Mouse (Mus musculus): ENCODE measurements around the gene Ttll11.

Gene Ttll11

DNA sequence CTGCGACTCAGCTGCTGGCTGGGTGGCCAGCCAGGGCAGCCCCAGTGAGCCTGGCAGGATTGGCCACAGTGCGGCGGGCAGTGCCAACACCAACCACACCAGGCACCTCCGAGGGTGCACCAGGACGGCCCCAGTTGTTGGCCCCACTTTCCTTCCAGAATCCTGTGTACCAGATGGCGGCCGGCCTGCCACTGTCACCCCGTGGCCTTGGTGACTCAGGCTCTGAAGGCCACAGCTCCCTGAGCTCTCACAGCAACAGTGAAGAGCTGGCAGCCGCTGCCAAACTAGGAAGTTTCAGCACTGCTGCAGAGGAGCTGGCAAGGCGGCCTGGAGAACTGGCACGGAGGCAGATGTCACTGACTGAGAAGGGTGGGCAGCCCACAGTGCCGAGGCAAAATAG lies 259.6 kb downstream of the Ttll11 start:
- peak; percentile 73 for DNase-seq

DNA sequence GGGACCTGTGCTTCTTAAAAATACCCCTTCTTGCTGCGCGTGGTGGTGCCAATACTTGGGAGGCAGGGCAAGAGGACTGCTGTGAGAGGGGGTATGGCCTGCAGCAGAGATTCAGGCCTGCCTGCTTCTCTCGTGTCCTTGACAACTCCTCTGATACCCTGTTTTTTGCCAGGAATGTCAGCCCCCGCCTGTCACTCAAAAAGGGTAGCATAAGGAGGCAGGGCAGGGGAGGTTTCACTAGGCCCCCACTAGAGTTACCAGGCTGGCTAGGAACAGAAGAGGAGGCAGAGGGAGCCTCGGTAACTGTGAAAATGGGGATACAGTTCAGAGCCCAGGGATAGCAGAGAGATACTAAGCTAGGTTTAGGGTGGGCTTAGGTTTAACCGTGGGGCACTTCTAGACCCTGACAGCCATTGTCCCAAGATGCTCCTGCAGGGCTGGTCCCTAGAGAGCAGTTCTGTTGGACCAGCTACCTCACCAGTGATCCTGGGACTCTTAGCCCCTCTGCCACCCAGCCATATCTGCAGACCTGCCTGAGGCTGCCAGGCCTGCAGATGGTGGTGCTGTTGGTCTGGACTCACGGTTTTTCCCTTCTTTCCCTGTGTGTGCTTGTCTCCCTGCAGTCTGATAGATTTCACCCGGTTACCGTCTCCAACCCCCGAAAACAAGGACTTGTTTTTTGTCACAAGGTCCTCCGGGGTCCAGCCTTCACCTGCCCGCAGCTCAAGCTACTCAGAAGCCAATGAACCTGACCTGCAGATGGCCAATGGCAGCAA lies 260.3 kb downstream of the Ttll11 start:
- DNase-seq: no peak

DNA sequence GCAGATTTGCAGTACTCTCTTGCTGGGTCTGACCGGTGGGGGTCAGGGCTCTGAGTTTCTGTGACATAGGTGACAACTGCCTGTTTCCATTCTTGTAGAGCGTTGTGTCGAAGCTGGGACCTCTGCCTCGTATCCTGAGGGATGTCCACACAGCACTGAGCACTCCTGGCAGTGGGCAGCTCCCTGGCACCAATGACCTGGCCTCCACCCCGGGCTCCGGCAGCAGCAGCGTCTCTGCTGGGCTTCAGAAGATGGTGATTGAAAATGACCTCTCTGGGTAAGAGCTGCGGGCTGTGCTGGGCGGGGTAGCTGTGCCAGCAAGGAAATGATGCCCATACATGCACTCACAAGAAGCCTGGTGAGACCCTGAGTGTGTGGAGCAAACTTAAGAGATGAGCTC lies 261.1 kb downstream of the Ttll11 start:
- DNase-seq: no peak

DNA sequence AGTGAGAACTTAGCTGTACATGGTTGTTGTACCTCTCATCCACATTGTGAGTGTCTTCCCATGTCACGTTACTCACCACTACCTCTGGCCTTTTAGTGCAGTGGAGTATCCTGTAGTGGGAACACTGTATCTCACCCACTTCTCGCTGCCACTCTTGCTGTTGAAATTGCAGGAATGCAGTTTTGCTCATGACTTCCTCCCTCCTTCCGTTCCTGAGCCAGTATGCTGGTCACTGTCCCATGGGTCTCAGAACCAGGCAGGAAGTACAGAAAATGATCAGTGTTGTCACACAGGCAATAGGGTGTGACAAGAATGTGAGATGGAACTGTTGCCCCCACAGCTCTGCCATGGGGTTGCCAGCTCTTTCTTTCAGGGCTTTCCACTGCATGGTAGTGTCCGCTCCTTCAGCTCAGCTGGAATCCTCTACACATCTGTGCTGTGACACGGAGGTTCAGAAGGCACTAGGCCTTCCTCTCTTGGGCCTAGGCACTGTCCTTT lies 261.7 kb downstream of the Ttll11 start:
- no peak for DNase-seq

DNA sequence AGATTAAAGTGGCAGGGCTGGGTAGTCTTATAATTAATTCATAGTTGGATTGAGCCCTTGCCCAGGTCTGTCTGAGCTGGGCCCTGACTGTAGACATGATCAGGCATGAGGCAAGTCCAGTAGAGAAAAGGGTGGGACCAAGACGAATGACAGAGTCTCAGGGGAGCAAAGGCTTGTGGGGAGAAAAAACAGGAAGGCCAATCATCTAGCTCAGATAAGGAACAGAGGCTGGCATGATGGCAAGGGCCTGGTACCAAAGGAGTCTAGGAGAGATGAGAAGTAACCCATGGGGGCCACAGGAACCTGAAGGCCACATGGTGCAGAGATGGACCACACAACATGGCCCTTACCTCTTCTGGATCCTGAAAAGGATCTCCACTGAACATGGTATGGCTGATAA lies 263.5 kb downstream of the Ttll11 start:
- no peak for DNase-seq

DNA sequence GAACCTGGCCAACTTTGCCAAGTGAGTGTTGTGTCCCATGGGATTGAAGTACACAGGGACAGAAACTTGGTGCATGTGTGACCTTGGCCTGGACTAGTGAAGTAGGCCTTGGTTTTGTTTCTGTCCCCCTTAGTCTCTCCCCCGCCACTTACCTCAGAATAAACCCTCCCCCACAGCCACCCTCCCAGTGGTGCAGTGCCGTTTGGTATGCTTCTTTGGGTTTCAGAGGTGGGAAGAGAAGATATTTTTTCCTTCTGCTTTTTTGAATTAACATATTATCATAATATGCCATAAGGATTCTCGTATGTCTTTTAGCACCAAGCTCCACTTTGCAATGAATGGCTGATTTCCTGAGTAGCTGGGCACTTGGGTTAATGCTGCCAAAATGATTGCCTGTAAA lies 264.2 kb downstream of the Ttll11 start:
- DNase-seq: no peak

DNA sequence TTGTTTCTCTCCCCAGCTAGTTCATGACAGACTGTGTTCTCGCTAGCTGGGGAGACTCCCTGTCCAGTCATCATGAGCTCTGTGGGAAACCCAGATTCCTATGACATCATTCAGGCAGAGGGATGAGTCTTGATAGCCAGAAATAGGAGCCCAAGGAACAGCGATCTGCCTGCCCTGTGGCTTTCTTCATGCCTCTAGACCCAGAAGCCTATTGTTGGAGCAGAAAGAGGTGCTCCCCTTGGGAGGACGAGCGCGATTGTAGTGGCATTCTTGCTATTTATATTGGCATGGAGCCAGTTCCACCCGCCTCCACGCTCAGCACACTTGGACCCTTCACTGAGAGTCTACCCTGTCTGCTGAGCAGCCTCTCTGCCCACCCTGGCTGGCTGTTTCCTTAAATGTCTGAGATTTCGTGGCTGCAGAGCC lies 265.0 kb downstream of the Ttll11 start:
- DNase-seq: peak; percentile 71

DNA sequence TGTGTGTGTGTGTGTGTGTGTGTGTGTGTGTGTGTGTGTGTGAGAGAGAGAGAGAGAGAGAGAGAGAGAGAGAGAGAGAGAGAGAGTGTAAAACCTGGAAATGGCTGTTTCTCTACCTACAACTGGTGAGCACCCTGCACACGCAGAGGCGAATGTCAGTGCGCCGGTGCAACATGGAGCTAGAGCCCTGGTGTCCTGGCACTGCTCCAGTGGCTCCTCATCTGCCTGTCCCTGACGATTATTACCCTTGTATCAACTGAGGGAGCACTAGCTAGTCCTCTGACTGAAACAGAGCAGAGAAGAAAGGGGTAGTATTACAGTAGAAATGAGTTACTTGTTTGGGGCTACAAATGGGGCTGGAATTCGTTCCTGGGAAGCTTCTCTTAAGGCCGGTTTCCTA lies 266.3 kb downstream of the Ttll11 start:
- no peak for DNase-seq

DNA sequence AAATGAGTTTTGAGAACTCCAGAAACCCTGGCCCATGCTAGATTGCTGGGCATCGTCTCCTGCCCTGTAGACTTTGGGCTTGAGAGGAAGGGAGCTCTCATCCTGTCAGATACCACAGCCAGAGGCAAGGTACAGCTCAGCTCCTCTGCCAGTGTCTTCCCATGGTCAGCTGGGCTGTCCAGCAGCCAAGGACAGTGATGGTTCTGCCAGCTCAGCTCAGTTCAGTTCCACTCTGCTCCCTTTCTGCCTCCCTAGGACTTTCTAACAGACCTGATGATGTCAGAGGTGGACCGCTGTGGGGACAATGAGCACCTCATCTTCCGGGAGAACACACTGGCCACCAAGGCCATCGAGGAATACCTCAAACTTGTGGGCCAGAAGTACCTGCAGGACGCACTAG lies 267.1 kb downstream of the Ttll11 start:
- DNase-seq: no peak

DNA sequence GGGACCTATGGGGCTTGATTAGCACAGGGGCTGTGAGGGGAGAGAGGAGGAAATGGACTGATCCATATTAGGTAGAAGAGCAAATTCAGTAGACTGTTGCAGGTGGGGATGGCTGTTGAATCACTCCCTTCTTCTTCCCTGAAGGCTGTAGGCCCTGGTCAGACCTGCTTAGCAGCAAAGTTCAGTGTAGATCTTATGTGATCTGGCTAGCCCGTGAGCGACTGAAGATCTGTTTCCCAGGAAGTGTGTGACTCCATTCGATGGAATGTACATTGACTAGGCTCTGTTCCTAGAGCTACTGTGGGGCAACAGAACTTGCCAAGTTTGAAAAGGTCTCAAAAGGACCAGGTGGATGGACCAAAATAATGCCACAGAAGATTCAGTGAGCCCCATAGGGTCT lies 276.5 kb downstream of the Ttll11 start:
- no peak for DNase-seq

DNA sequence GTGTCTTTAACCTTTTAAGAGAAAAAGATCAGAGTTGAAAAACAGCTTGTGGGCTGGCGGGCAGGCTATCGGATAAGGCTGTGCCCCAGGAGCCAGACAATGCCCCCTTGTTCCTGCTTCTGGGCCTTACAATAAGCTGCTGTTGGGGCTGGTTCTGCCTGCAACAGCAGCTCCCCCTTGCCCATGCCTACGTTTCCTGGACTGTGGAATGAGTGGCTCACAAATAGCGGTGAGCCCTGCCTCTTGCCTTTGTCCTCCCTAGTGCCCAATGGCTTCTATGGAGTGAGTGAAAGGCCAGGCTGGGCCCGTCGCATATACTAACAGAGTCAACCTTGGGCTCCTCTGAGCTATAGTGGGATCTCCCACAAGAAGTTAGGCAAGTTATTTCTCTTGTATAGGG lies 277.1 kb downstream of the Ttll11 start:
- DNase-seq: no peak

DNA sequence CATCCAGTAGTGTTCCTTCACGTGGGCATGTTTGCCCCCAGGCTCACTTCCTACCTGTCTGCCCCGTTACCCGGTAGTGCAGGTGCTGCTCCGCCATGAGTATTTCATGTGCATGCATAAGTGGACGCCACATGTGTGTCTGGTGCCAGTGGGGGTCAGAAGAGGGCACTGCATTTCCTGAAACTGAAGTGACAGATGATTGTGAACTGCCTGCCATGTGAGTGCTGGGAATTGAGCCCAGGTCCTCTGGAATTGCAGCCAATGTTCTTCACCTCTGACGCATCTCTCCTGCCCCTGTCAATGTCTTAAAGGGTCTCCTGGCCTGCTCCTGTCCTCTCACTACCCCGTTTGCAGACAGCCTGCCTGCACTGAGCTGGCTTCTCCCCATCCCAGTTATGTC lies 277.7 kb downstream of the Ttll11 start:
- no peak for DNase-seq
